Mouse (Mus musculus) layer of hippocampus, postnatal 36 days (tissue): ENCODE data around the gene Ndufb11. TPM values are rescaled to one million over a fixed set of nuclear protein-coding genes. Genes with fewer than 3 reads are reported as not detected.

Experiments used
- DNase-seq, 2 experiments: peaks; one replicate each; pipeline ENCODE4 v3.0.0; 2022
- total RNA-seq, 2 experiments: library from RNA; stranded (reverse); gene quantifications; 2 replicates each; pipeline ENCODE4 v1.2.3; 2021

Ndufb11 gene
- total RNA-seq, result 100 to 1,000 TPM; 150 to 162 TPM

DNA sequence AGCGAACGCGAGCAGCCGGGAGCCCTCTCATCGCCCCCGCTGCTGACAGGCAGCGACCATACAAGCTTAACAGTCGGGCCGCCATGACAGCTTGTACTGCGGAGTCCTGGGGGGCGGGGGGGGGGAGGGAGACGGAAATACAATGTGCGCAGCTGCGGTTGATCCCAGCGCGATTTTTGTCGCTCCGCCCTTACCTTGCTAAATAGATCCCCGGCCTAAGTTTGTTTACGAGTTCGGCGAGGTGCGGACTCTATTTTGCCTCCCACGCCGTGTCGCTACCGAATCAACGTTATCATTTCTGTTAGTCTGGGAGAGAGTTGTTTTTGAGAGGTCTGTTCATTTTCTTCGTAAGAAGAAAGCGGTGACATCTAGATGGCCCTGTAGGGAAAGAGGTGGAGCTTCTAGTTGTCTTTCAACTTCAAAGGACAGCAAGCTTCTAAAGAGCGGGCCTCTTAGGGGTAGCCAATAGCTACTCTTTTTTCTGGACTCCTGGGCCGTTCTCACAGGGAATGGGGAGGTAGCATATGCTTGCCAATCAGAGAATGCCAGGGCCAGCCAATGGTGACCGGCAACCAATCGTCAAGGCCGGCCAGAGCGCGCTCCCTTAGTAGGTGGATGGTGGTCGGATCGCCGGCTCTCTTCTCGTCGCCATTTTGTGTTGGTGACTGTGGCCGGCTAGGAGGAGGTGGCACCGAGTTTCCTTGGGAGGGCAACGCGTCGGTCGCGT lies at the start of gene Ndufb11, which contains the start of gene Rbm10:
Gene Ndufb11, minus strand, starts transcription at position 444 of the 727 bp plus-strand sequence.
Gene Rbm10, plus strand, starts transcription at position 328 of the 727 bp plus-strand sequence.
- DNase-seq, result peak; percentile 76 to 80

DNA sequence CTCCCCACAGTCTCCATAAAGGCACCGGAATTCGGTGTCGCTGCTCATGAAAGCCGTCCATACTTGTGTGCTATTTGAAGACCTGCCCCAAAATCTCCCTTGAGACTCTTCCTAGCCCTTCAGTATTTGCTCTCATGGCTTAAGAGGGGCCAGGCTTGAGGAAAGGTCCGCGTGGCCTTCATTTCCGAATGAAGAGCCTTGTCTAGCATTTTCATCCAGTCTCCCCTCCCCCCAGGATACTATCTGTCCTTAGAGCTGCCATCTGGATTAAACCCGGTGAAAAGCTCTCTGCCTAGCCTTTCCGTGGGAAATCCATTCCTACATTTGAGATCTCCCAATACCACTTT lies 46.0 kb upstream of the Ndufb11 start:
- no peak for DNase-seq

DNA sequence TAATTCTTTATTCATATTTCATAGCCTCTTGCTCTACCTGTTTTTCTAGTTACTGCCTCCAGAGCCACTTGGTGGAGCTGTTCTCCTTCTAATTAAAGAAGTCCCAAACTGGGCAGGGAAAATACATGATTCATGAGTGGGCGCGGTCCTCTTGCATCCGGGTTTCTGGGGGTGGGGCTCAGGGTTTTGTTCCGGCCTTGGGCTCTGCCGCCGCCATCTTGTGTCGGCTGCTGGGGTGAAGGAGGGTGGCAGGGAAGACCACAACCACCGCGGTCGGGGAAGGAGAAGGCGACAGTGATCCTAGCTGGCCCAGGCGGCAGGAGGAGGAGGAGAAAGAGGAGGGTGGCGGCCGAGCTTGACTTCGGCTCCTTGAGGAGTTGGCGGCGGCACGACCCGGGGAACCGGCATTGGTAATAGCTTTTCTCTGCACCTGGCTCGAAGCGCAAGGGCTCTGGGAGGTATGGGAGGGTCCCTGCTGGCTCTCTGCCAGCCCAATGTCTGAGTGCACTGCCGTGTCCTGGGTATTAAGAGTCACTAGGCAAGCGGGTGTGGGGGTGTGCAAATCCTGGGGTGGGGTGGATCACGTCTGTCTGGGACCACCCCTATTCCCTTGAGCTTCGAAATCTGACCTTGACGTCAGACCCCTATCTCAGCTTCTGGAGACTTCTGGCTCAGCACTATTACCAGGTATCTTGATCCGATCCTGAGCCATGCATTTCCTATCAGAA lies 45.5 kb upstream of the Ndufb11 start:
- peak; percentile 79 to 81 for DNase-seq

DNA sequence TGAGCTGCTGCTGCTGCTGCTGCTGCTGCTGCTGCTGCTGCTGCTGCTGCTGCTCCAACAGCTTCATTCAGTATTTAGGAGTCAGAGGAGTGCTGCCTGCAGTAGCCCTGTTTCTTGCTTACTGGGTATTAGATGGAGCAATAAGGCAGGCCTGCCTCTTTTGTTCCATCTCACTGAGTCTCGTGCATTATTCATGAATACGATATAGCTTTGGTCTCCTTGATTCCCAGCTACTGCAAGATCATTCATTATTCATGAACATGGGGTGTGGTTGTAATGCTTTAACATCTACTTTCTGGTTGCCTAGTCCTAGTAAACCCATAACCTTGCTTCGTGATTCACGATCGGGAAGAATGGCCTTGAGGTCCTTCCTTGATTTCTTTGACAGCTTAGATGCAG lies 44.9 kb upstream of the Ndufb11 start:
- no peak for DNase-seq

DNA sequence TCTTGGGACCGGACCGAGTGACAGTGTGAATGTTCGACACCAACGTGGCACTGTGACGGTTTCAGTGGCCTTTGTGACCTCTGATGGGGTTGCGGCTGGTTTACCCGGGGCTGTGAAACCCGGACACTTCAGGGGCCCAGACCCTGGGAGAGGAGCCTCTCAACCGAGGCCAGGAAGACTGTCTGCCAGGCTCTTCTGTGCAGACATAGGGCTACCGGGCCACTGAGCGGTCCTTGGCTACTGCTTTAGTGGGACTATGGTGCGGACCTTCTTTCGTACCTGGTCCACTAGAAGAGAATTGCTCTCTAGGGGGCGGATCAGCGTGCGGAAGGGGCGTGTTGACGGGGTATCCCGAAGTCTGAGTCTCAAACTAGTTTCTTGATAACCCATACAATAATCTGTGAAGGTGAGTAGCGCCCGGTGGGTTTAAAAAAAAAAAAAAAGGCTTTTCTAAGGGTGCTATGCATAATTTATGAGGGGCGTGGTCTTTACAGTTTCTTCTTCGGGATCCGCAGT lies 41.5 kb upstream of the Ndufb11 start:
- DNase-seq, result no peak

DNA sequence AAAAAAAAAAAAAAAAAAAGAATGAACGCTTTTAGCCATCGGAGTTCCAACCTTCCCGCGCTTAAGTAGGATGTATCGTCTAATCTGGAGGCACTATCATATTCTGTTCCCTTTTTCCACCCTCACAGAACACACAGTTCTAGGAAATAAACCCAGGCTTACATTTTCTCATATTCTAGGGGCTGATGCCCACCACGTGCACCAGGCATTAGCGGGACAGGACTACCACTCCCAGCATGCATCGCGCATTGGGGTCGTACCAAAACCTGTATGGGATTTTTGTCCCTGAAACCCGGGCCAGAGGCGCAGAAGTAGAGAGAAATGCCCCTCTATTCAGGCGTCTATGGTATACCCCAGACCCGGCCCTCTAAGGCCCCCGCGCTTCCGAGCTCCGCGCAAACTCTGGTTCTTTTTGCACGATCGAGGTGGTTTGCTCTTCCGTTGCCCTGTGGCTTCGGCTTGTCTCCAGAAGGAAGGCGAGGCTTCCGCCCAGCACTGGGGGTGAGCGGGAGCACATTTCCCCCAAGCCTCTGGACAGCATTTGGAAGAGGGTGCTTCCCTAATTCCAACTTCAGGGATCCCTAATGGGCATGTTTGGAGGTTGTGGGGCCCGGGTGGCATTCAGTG lies 40.7 kb upstream of the Ndufb11 start, which contains the start of gene Uba1:
Gene Uba1, plus strand, starts transcription at position 301 of the 627 bp plus-strand sequence.
- peak; percentile 82 for DNase-seq

DNA sequence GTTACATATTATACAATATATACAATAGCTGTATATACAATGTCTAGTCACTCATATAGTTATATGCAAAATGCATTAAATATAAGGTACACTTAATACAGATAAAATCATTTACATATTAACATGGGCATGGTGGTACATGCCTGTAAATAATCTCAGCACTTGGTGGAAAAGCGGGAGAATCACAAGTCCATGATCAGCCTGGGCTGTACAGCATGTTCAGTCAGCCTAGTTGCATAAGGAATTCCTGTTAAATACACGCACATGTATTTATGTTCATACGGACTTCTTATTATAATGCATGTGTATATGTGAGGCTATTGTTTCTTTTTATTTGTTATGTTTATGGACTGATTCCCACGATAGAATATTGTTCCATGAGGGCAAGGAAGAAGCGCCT lies 40.2 kb upstream of the Ndufb11 start:
- no peak for DNase-seq

DNA sequence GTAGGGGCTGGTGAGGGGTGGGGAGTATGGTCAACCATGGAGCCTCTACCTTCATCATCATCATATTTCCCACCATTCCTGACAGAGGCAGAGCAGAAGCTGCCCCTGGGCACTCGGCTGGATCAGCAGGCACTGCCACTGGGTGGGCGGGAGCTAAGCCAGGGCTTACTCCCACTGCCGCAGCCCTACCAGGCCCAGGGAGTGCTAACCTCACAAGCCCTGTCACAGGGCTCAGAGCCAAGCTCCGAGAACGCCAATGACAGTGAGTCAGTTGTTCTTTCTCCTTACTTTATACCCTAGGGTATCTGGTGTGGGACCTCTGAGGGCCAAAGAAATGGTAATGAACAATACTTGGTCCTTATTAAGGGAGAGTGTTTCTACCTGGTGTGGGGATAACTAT lies 27.4 kb upstream of the Ndufb11 start:
- DNase-seq, result no peak

DNA sequence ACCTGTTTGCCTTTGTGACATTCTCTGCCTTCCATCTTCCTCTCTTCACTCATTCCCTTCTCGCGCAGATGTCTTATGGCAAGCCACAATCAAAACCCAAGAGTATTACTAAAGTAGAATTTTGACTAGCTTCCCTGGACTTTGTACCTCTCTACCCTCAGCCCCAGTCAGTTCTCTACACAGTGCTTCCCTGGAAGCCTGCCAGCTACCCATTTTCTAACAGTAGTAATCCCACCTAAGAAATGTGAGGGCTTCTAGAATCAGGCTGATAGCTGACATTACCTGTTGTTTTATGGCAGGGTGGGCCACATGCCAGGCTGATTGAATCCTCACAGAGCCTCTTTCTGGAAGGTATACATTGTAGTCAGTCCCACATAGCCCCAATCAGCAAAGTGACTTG lies 20.7 kb upstream of the Ndufb11 start:
- no peak for DNase-seq

DNA sequence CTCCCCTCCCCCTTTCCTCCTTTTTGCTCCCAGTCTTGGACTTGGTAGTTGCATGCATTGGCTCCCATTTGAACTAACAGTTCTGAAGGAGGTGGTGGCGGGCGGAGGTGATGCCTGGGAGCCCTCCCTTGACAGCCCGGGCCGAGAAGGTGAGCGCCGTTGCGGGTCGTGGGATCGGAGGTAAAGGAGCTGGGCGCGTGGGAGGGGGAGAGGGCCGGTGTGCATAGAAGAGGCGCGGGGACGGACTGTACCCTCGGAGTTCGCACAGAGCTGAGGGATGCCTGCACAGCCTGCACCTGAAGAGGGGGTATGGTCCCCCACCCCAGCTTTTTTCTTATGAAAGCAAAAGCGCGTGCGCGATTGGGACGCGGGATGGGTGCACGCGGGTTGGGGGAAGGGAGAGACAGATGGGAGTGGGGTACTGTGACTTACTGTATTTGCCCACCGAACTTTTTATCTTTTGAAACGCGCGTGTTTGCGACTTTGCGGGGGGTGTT lies 532 bp upstream of the Ndufb11 start:
- DNase-seq, result peak; percentile 37 to 50

DNA sequence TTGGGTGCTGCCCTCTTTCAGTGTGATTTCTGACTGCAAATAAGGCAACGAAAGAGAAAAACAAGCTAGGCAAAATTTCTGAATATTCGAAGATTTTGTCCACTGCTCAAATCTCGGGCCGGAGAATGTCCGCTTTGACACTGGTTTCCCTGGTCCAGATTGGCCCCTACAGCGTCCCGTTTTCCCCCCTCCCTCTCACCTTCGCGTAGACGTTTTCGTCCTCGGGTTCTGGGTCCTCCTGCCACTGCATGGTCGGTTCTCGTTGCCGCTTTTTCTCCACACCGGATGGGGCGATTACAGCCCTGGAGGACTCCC lies 601 bp downstream of the Ndufb11 start:
- DNase-seq, result no peak

DNA sequence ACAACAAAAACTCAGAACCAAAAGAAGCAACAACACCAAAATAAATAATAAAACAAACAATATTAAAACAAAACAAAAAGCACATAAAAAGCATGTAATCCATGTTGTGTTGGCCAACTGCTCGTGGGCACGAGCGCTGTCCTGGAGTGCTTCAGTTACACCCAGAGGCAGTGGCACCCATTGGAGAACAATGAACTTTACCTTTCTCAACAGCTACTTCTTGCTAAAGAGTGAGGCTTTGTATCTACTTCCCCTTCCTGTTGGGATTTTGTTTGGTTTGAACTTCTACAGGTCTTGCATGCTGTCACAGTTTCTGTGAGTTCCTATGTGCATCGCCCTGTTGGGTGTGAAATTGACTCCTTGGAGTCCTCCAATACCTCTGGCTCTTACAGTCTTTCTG lies 8.9 kb downstream of the Ndufb11 start:
- no peak for DNase-seq

DNA sequence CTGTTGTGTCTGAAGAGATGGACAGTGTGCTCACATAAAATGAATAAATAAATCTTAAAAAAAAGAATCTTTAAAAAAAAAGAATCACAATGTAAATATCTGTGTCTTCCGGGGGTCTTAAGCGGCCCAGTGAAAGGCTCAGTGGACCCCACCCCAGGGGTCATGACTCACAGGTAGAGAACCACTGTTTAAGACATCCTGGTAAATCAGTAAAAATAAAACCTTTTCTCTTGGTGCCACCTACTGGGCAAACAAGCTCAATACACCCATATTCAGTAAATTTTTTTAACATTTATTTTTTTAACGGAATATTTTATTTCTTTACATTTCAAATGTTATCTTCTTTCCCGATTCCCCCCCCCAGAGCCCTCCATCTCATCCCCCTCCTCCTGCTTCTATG lies 29.5 kb downstream of the Ndufb11 start:
- no peak for DNase-seq

DNA sequence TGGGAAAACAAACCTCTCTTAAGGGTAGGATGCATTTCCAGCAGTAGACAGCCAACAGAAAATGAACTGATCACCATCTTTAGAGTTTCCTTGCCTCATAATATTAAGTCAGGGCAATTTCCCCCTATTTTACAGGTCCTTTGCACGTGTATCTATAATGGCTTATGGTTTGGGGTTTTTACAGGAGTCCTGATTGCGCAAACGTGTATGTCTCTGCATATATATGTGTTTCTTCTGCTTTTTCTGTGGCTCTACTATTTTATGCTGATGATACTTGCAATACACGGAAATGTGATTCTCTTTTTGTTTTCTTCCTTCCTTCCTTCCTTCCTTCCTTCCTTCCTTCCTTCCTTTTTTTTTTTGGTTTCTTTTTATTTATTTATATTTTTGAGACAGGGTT lies 43.5 kb downstream of the Ndufb11 start:
- DNase-seq, result no peak

DNA sequence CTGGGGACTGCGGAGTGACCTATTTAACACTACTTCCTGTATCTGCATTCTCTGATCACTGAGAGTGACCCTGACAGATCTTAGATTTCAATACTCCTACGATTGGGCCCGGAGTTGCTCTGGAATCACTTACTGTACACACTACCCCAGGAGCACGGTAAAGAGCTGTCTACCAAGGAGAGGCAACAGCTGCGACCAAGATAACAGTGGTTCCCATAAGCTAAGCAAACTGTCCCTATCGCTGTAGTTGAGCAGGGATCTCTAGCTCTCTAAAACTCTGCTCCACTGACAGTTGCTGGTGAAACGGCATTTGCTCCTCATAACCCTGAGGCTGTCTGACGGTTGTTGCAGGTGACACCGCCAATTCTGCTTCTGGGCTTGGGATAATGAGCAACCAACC lies 44.7 kb downstream of the Ndufb11 start:
- no peak for DNase-seq

DNA sequence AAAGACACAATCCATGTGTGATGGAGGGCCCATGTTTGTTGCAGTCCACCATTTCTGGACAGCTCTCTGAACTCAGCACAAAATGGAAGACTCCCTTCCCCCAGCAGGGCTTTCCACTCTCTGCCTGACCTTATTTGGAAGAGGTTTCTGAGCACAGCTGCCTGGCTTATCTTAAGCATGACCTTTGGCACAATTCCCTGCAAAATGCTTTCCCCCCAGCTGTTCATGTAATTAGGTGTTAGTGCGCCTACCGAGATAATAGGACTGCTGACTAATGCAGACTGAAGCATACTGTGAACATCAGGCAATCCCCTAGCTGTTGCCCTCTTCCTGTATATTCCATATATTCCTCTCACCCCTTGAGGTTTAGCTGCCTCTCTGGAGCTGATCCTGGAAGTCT lies 46.4 kb downstream of the Ndufb11 start:
- DNase-seq, result no peak

Other genes with a start within 250 kb of the Ndufb11 start
- gene Jade3, start 191.9 kb downstream of the Ndufb11 start, total RNA-seq, result 1 to 10 TPM; 7.0 to 9.2 TPM
- gene Rgn, start 67.8 kb downstream of the Ndufb11 start, total RNA-seq, result under 1 TPM in 1 of 2 experiments, not detected in 1; 0.35 TPM
- gene Rbm10, start 116 bp downstream of the Ndufb11 start, total RNA-seq, result 10 to 100 TPM; 51.1 to 53.9 TPM
- 100 to 1,000 TPM; 373 to 384 TPM for gene Uba1, start 40.7 kb upstream of the Ndufb11 start, total RNA-seq
- gene Cdk16, start 70.3 kb upstream of the Ndufb11 start, total RNA-seq, result 100 to 1,000 TPM; 224 to 227 TPM
- 100 to 1,000 TPM; 111 to 113 TPM for gene Usp11, start 86.3 kb upstream of the Ndufb11 start, total RNA-seq
- 100 to 1,000 TPM; 186 to 190 TPM for gene Araf, start 180.2 kb upstream of the Ndufb11 start, total RNA-seq